Mouse (Mus musculus): Measurements from ENCODE around the gene Brsk2. TPM values are rescaled to one million over a fixed set of nuclear protein-coding genes. Genes with fewer than 3 reads are reported as not detected.

Gene Brsk2
- polyA plus RNA-seq, 1 experiment, result 173 TPM

DNA sequence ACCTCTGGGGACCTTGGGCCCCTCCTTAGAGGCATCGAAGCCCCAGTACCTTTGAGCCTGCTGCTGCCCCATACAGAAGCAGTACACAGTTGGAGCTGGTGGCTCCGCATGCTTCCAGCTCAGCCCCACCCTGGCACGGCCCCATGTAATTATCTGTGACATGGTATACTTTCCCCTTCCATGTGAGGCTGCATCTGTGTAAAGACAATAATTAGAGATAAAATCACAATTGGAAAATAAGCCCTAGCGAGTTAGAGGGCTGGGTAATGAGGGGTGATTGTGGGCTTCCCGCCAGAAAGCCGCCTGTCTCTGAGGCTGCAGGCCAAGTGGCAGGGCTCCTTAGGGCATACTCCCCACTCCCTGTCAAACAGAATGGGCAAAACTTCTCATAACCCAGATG, 28.5 kb downstream of the Brsk2 start:
- 34% methylated on average over 6 of the region's 6 CpGs for WGBS
- no peaks in the 10 kb centered on the region for H3K27me3 ChIP-seq (ENCODE audit: control insufficient read depth, insufficient read depth, low read length)
- TF ChIP-seq CTCF (IDR thresholded peaks at IDR 0.05; ENCODE audit: borderline replicate concordance, insufficient read depth, low read depth, low read length), result no peak
- TF ChIP-seq POLR2A (IDR thresholded peaks at IDR 0.05; ENCODE audit: borderline replicate concordance, insufficient read depth, low read length), result no peak
- no peak overlapping the region for H3K27ac ChIP-seq (ENCODE audit: insufficient read depth, low read length)
- DNase-seq, result no peak
- H3K4me1 ChIP-seq (ENCODE audit: control insufficient read depth, insufficient read depth, low read length), result peaks cover 45% of the 10 kb centered on the region
- H3K4me3 ChIP-seq (replicated peaks; ENCODE audit: insufficient read depth, low read depth, low read length), result no peak overlapping the region

DNA sequence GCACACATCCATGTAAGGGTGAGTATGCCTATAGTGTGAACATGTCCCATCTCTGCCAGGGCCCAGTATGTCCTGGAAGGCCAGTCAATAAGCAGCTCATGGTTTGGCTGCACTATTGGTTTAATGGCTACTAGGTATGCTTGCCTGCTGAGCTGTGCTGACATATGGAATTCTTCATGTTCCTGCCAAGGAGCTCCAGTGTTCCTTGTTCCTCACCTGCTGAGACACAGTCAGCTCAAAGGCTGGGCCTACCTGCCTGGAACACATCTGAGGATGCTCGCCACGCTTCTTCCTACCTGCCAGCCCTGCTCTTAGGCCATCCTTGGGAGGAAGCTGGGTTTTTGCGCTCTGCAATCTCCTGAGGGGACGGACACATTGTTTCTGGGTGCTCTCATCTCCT, 29.7 kb downstream of the Brsk2 start:
- peak; percentile 52 to 67 for DNase-seq
- WGBS, result 25% methylated on average over 4 of the region's 4 CpGs
- H3K27ac ChIP-seq (ENCODE audit: insufficient read depth, low read length), result peak overlapping the region; percentile 63

DNA sequence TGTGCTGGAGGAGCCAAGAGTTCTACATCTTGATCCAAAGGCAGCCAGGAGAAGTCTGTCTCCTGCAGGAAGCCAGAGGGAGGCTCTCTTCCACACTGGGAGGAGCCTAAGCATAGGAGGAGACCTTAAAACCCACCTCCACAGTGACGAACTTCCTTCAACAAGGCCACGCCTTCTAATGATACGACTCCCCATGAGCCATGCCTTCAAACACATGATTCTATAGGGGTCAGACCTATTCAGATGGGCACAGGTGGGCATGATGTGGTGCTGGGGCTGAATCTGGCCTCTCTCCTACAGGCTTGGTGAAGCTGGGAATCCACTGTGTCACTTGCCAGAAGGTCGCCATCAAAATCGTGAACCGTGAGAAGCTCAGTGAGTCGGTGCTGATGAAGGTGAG, 31.7 kb downstream of the Brsk2 start:
- Histone ChIP-seq H3K27me3 (ENCODE audit: control insufficient read depth, insufficient read depth, low read length) (no peaks in the 10 kb centered on the region), H3K4me3 (replicated peaks; ENCODE audit: insufficient read depth, low read depth, low read length) (no peak overlapping the region), H3K27ac (ENCODE audit: insufficient read depth, low read length) (no peak overlapping the region), H3K4me1 (ENCODE audit: control insufficient read depth, insufficient read depth, low read length) (peaks cover 40% of the 10 kb centered on the region)
- no peak for TF ChIP-seq POLR2A (IDR thresholded peaks at IDR 0.05; ENCODE audit: borderline replicate concordance, insufficient read depth, low read length)
- TF ChIP-seq CTCF (IDR thresholded peaks at IDR 0.05; ENCODE audit: borderline replicate concordance, insufficient read depth, low read depth, low read length), result no peak
- 78% methylated on average over 7 of the region's 7 CpGs for WGBS
- no peak for DNase-seq

More for the DNA sequence above, 29.7 kb downstream of the Brsk2 start:
- Histone ChIP-seq H3K4me3 (replicated peaks; ENCODE audit: insufficient read depth, low read depth, low read length) (no peak overlapping the region), H3K27me3 (ENCODE audit: control insufficient read depth, insufficient read depth, low read length) (no peaks in the 10 kb centered on the region), H3K4me1 (ENCODE audit: control insufficient read depth, insufficient read depth, low read length) (peaks cover 40% of the 10 kb centered on the region)
- no peak for TF ChIP-seq CTCF (IDR thresholded peaks at IDR 0.05; ENCODE audit: borderline replicate concordance, insufficient read depth, low read depth, low read length)

DNA sequence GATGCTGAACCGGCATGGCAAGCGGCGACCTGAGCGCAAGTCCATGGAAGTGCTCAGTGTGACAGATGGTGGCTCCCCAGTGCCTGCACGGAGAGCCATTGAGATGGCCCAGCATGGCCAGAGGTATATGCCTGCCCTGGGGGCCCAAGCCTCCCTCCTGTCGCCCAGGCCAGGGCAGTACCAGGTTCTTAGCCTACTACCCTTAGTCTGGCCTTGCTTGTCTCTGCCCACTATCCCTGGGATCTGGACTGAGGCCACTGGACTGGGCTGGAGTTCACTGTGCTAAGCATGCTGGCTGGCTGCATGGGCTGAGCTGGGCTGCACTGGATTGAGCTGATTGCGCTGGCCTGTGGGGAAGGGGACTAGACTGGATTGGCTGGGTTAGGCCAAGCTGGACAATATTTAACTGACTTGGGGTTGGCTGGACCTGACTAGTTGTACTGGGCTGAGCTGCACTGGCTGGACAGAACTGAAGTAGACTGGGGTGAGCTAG, 38.8 kb downstream of the Brsk2 start:
- H3K27ac ChIP-seq (ENCODE audit: insufficient read depth, low read length), result no peak overlapping the region
- no peaks in the 10 kb centered on the region for H3K27me3 ChIP-seq (ENCODE audit: control insufficient read depth, insufficient read depth, low read length)
- H3K4me1 ChIP-seq (ENCODE audit: control insufficient read depth, insufficient read depth, low read length), result peaks cover 34% of the 10 kb centered on the region
- TF ChIP-seq CTCF (IDR thresholded peaks at IDR 0.05; ENCODE audit: borderline replicate concordance, insufficient read depth, low read depth, low read length), result no peak
- TF ChIP-seq POLR2A (IDR thresholded peaks at IDR 0.05; ENCODE audit: borderline replicate concordance, insufficient read depth, low read length), result no peak
- 22% methylated on average over 7 of the region's 7 CpGs for WGBS
- peak; percentile 66 to 68 for DNase-seq
- H3K4me3 ChIP-seq (replicated peaks; ENCODE audit: insufficient read depth, low read depth, low read length), result no peak overlapping the region

DNA sequence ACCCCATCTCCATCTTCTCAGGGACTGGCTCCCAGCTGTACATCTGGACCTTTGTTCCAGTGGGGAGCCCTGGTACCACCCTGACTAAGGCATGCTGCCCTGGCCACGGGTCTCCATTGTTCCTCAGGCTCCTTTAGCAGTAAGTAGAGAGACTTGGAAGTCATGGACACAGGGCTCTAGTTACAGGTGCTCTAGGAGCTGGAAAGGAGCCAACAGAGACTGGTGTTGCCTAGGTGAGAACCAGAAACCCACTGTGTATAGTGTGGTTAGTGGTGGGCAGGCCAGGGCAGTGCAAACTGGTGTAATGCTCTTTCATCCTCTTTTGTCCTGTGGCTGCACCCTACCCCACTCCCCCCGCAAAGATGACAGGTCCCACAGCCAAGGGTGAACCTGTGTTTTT, 41.6 kb downstream of the Brsk2 start:
- Histone ChIP-seq H3K27me3 (ENCODE audit: control insufficient read depth, insufficient read depth, low read length) (no peaks in the 10 kb centered on the region), H3K4me1 (ENCODE audit: control insufficient read depth, insufficient read depth, low read length) (peaks cover 34% of the 10 kb centered on the region), H3K27ac (ENCODE audit: insufficient read depth, low read length) (no peak overlapping the region), H3K4me3 (replicated peaks; ENCODE audit: insufficient read depth, low read depth, low read length) (no peak overlapping the region)
- TF ChIP-seq POLR2A (IDR thresholded peaks at IDR 0.05; ENCODE audit: borderline replicate concordance, insufficient read depth, low read length) (no peak), CTCF (IDR thresholded peaks at IDR 0.05; ENCODE audit: borderline replicate concordance, insufficient read depth, low read depth, low read length) (no peak)
- DNase-seq, result no peak
- WGBS, result 81% methylated on average over 2 of the region's 2 CpGs

DNA sequence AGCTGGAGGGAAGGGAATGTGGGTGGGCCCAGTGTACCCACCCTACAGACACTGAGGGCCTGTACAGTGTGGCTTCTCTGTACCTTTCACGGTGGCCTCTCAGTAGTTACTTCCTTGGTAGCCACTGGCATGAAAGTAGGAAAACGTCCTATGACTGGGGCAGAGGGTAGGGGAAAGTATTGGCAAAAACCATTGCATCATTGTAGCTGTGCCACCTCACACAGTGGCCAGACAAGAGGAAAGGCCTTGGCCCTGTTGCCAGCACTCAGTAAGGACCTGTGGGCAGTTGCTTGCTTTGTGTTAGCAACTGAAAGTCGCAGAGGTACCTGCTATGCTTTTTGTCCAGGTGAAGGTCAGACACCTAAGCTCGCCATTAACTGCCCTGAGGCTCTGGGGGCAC, 44.6 kb downstream of the Brsk2 start:
- Histone ChIP-seq H3K4me1 (ENCODE audit: control insufficient read depth, insufficient read depth, low read length) (peaks cover 16% of the 10 kb centered on the region), H3K27me3 (ENCODE audit: control insufficient read depth, insufficient read depth, low read length) (no peaks in the 10 kb centered on the region), H3K27ac (ENCODE audit: insufficient read depth, low read length) (no peak overlapping the region), H3K4me3 (replicated peaks; ENCODE audit: insufficient read depth, low read depth, low read length) (no peak overlapping the region)
- DNase-seq, result no peak
- 91% methylated on average over 4 of the region's 4 CpGs for WGBS
- TF ChIP-seq POLR2A (IDR thresholded peaks at IDR 0.05; ENCODE audit: borderline replicate concordance, insufficient read depth, low read length) (no peak), CTCF (IDR thresholded peaks at IDR 0.05; ENCODE audit: borderline replicate concordance, insufficient read depth, low read depth, low read length) (no peak)

DNA sequence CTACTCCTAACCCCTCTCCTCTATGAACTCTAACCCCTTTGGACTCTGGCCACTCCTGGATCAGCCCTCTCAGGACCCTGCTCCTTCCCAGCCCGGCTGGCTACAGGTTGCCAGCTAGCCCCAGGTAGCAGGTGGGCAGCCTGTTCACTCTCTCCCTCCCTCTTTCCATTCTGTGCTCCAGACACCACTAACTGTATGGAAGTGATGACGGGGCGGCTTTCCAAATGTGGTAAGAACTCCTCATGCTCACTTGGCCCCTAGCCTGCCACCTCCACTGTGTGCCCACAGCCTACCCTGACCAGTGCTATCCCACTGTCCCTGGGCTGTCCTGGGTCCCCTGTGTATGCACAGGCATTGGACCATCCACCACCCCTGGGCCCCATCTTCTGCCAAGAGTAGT, 51.1 kb downstream of the Brsk2 start:
- DNase-seq, result peak; percentile 73 to 81
- Histone ChIP-seq H3K4me1 (ENCODE audit: control insufficient read depth, insufficient read depth, low read length) (peaks cover 24% of the 10 kb centered on the region), H3K4me3 (replicated peaks; ENCODE audit: insufficient read depth, low read depth, low read length) (no peak overlapping the region), H3K27me3 (ENCODE audit: control insufficient read depth, insufficient read depth, low read length) (no peaks in the 10 kb centered on the region), H3K27ac (ENCODE audit: insufficient read depth, low read length) (peak overlapping the region; percentile 49; the same call in 1 of the 2 replicates)
- TF ChIP-seq POLR2A (IDR thresholded peaks at IDR 0.05; ENCODE audit: borderline replicate concordance, insufficient read depth, low read length) (no peak), CTCF (IDR thresholded peaks at IDR 0.05; ENCODE audit: borderline replicate concordance, insufficient read depth, low read depth, low read length) (no peak)
- WGBS, result 3% methylated on average over 3 of the region's 3 CpGs

DNA sequence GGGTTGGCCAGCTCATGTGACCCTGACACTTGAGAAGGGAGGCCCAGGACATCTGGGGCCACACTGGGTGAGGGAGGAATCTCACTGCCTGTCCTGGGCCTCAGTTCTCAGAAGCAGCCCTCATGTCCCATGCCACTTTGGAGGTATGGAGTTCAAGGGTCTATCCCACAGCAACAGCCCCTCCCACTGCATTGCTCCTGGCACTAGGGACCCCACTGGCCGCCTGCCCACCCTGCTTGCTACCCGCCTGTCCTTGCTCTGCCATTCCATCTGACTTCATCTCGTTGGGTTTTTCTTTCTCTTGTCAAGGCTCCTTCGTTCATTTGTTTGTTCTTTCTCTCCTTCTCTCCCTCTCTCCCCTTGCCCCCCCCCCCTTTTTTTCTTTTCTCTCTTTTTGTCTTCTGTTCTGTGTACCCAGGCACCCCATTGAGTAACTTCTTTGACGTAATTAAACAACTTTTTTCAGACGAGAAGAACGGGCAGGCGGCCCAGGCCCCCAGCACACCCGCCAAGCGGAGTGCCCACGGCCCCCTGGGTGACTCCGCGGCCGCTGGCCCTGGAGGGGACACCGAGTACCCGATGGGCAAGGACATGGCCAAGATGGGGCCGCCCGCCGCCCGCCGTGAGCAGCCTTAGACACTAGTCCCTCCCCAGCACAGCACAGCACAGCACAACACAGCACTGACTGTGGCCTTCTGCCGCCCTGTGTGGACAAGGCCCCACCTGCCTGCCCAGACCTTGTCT, 52.2 kb downstream of the Brsk2 start:
- Histone ChIP-seq H3K27me3 (ENCODE audit: control insufficient read depth, insufficient read depth, low read length) (no peaks in the 10 kb centered on the region), H3K4me1 (ENCODE audit: control insufficient read depth, insufficient read depth, low read length) (peaks cover 24% of the 10 kb centered on the region), H3K27ac (ENCODE audit: insufficient read depth, low read length) (no peak overlapping the region), H3K4me3 (replicated peaks; ENCODE audit: insufficient read depth, low read depth, low read length) (no peak overlapping the region)
- no peak for DNase-seq
- 33% methylated on average over 22 of the region's 22 CpGs for WGBS
- TF ChIP-seq CTCF (IDR thresholded peaks at IDR 0.05; ENCODE audit: borderline replicate concordance, insufficient read depth, low read depth, low read length) (no peak), POLR2A (IDR thresholded peaks at IDR 0.05; ENCODE audit: borderline replicate concordance, insufficient read depth, low read length) (no peak)

All from cerebellum, adult 2 months (tissue).